Mouse (Mus musculus): ENCODE data around the gene P4htm. TPM values are rescaled to one million over a fixed set of nuclear protein-coding genes. Genes with fewer than 3 reads are reported as not detected.

Gene P4htm
- polyA plus RNA-seq, 1 experiment from 2014 or later = 20.6 TPM

DNA sequence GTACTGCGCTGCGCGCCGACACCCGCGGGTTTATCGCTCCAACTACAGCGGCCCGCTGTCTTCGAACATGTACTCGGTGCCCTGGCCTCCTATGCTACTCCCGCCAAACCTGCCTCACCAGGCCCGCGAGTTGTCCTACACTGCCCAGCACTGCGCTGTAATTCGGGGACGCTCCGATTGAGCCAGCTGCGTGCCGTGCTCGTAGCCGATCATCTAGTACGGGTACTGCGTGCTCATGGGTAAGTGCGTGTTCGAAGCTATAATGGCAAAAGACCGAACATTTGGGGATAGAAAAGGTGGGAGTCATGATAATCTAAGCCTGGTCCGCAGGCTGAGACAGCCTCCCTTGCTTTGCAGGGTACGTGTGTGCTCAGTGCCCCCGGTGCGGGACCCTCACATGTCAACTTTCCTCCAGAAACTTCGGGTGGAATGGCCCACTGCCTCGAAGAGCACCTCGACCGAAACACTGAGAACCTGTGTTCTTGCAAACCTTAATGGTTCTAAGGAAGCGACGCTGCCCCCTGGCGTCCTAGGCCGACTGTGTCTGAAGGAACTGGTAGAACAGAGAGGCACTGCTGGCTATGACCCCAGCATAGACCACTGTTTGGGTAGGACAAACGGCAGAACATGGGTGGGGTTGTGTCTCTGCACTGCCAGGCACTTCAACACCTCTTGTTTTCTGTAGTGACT lies 27.1 kb downstream of the P4htm start:
- under 1% methylated on average over 40 of the region's 40 CpGs for WGBS
- no peak for ATAC-seq (ENCODE audit: insufficient number of reproducible peaks, insufficient read depth, low FRiP score, low read depth)
- Histone ChIP-seq H3K9ac (ENCODE audit: low read length) (peak overlapping the region; percentile 80), H3K4me3 (ENCODE audit: control insufficient read depth in 1 of 2, insufficient read depth in 1 of 2, low read depth in 1 of 2, low read length in 2 of 2) (peak overlapping the region; percentile 66 to 70), H3K4me2 (ENCODE audit: low read length) (peak overlapping the region; percentile 95), H3K4me1 (ENCODE audit: control insufficient read depth in 2 of 2, insufficient read depth in 2 of 2, low read length in 2 of 2) (peaks cover 14 to 31% of the 10 kb centered on the region in 2 experiments), H3K36me3 (ENCODE audit: control insufficient read depth, insufficient read depth, low read length) (peaks cover 52% of the 10 kb centered on the region), H3K27ac (replicated peaks in 1 of 2; ENCODE audit: control insufficient read depth in 1 of 2, insufficient read depth in 1 of 2, low read depth in 2 of 2, low read length in 2 of 2) (peak overlapping the region in 1 of 2 experiments; percentile 39; a peak in 2 of 4 replicates), H3K9me3 (ENCODE audit: control insufficient read depth, low read length) (no peaks in the 10 kb centered on the region), H3K27me3 (ENCODE audit: control insufficient read depth, insufficient read depth, low read length) (no peaks in the 10 kb centered on the region)

DNA sequence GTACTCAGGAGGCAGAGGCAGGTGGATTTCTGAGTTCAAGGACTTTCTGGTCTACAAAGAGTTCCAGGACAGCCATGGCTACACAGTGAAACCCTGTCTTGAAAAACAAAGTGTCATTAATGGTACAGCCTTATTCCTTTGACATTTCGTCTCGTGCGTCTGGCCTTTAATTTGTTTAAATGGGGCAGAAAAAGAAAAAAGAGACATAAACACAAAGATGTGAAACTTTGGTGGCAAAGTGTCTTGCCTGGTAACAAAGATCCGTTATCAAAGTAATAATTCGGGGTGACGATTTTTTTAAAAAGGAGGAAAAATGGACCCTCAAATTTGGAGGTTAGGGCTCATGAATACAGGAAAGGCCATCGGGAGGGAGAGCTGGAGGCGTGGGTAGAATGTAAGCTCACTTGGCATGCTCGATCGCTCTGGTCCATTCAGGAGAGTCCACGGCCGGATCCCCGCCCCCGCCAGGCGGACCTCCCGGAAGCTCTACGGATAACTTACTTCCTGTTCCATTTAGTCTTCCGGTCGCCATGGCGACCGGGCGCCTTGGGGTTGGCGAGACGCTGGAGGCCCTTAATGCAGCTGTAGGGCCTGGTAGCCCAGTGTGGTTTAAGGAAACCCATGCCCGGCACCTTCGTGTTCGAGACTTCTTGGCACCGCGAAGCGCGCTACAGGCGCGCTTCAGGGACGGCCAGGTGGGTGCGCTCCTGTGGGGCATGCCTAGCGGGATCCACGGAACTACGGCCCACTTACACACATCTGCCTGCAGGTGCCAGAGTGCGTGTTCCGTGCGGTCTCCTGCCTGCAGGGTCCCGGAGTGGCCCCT lies 27.9 kb downstream of the P4htm start, which contains the start of gene Dalrd3:
Dalrd3 (plus strand) TSS at position 506 of the 826 bp plus-strand sequence.
- Histone ChIP-seq H3K27me3 (ENCODE audit: control insufficient read depth, insufficient read depth, low read length) (no peaks in the 10 kb centered on the region), H3K9ac (ENCODE audit: low read length) (peak within 1 kb of the TSS; percentile 80), H3K4me3 (ENCODE audit: control insufficient read depth in 1 of 2, insufficient read depth in 1 of 2, low read depth in 1 of 2, low read length in 2 of 2) (peak within 1 kb of the TSS; percentile 66 to 81), H3K36me3 (ENCODE audit: control insufficient read depth, insufficient read depth, low read length) (peaks cover 52% of the 10 kb centered on the region), H3K27ac (replicated peaks in 1 of 2; ENCODE audit: control insufficient read depth in 1 of 2, insufficient read depth in 1 of 2, low read depth in 2 of 2, low read length in 2 of 2) (peak within 1 kb of the TSS in 1 of 2 experiments; percentile 39; a peak in 2 of 4 replicates), H3K4me1 (ENCODE audit: control insufficient read depth in 2 of 2, insufficient read depth in 2 of 2, low read length in 2 of 2) (peaks cover 14 to 31% of the 10 kb centered on the region in 2 experiments), H3K4me2 (ENCODE audit: low read length) (peak within 1 kb of the TSS; percentile 96), H3K9me3 (ENCODE audit: control insufficient read depth, low read length) (no peaks in the 10 kb centered on the region)
- 0 out of 2 replicates have a peak, but pooled peaks have one; percentile 19 for ATAC-seq (ENCODE audit: insufficient number of reproducible peaks, insufficient read depth, low FRiP score, low read depth)
- WGBS = 7% methylated on average over 42 of the region's 42 CpGs

DNA sequence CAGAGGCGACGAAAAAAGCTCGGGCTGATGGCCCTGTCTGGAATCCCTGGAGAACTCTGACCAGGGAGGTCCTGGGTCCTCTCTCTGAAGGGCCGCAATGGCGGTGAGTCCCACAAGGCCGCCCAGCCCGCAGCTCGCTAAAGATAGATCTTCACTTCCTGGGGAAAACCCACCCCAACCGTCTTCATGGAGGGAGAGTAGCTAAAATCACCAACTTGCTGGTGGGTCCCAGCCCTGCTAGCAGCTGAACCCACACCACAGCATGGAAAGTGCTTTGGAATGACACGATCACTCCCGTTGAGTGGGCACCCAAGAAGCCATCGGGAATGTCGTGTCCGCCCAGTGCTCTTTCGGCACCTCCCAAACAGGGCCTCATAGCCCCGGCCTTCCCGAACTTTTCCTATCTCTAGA lies 29.0 kb downstream of the P4htm start:
- H3K4me2 ChIP-seq (ENCODE audit: low read length) = peak overlapping the region; percentile 96
- H3K27me3 ChIP-seq (ENCODE audit: control insufficient read depth, insufficient read depth, low read length) = no peaks in the 10 kb centered on the region
- peaks cover 53% of the 10 kb centered on the region for H3K36me3 ChIP-seq (ENCODE audit: control insufficient read depth, insufficient read depth, low read length)
- ATAC-seq (ENCODE audit: insufficient number of reproducible peaks, insufficient read depth, low FRiP score, low read depth) = no peak
- peaks cover 14 to 28% of the 10 kb centered on the region in 2 experiments for H3K4me1 ChIP-seq (ENCODE audit: control insufficient read depth in 2 of 2, insufficient read depth in 2 of 2, low read length in 2 of 2)
- no peaks in the 10 kb centered on the region for H3K9me3 ChIP-seq (ENCODE audit: control insufficient read depth, low read length)
- peak overlapping the region in 1 of 2 experiments; percentile 94; a peak in 1 of 4 replicates for H3K27ac ChIP-seq (replicated peaks in 1 of 2; ENCODE audit: control insufficient read depth in 1 of 2, insufficient read depth in 1 of 2, low read depth in 2 of 2, low read length in 2 of 2)
- peak overlapping the region; percentile 80 to 81 for H3K4me3 ChIP-seq (ENCODE audit: control insufficient read depth in 1 of 2, insufficient read depth in 1 of 2, low read depth in 1 of 2, low read length in 2 of 2)
- 62% methylated on average over 17 of the region's 17 CpGs for WGBS
- H3K9ac ChIP-seq (ENCODE audit: low read length) = no peak overlapping the region; the same call in 1 of the 2 replicates

DNA sequence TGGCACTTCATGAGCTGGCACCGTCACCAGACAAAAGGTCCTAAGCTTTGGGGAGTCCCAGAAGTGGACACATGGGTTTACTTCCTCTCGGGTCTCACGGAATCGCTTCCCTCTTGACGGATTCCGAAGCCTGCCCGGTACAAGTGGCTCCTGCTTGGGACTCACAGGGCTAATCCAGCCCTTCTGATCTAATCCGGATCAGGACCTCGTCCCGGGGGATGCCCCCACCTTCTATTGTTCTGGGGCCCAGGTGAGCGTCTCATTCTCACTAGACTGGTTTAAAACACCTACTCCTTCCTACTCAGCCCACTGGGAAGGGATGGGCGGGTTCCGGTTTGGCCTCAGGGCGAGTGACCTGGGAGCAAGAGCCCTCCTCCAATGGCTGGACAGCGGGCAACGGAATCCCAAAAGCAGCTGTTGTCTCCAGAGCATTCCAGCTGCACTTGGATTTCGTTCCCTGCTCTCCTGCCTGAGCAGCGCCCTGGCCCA lies 29.5 kb downstream of the P4htm start:
- Histone ChIP-seq H3K4me1 (ENCODE audit: control insufficient read depth in 2 of 2, insufficient read depth in 2 of 2, low read length in 2 of 2) (peaks cover 14 to 28% of the 10 kb centered on the region in 2 experiments), H3K4me3 (ENCODE audit: control insufficient read depth in 1 of 2, insufficient read depth in 1 of 2, low read depth in 1 of 2, low read length in 2 of 2) (peak overlapping the region; percentile 80 to 81), H3K4me2 (ENCODE audit: low read length) (peak overlapping the region; percentile 96), H3K36me3 (ENCODE audit: control insufficient read depth, insufficient read depth, low read length) (peaks cover 52% of the 10 kb centered on the region), H3K27ac (replicated peaks in 1 of 2; ENCODE audit: control insufficient read depth in 1 of 2, insufficient read depth in 1 of 2, low read depth in 2 of 2, low read length in 2 of 2) (peak overlapping the region; percentile 85 to 94), H3K9me3 (ENCODE audit: control insufficient read depth, low read length) (no peaks in the 10 kb centered on the region), H3K27me3 (ENCODE audit: control insufficient read depth, insufficient read depth, low read length) (no peaks in the 10 kb centered on the region), H3K9ac (ENCODE audit: low read length) (peak overlapping the region; percentile 90)
- no peak for ATAC-seq (ENCODE audit: insufficient number of reproducible peaks, insufficient read depth, low FRiP score, low read depth)
- 9% methylated on average over 18 of the region's 18 CpGs for WGBS

DNA sequence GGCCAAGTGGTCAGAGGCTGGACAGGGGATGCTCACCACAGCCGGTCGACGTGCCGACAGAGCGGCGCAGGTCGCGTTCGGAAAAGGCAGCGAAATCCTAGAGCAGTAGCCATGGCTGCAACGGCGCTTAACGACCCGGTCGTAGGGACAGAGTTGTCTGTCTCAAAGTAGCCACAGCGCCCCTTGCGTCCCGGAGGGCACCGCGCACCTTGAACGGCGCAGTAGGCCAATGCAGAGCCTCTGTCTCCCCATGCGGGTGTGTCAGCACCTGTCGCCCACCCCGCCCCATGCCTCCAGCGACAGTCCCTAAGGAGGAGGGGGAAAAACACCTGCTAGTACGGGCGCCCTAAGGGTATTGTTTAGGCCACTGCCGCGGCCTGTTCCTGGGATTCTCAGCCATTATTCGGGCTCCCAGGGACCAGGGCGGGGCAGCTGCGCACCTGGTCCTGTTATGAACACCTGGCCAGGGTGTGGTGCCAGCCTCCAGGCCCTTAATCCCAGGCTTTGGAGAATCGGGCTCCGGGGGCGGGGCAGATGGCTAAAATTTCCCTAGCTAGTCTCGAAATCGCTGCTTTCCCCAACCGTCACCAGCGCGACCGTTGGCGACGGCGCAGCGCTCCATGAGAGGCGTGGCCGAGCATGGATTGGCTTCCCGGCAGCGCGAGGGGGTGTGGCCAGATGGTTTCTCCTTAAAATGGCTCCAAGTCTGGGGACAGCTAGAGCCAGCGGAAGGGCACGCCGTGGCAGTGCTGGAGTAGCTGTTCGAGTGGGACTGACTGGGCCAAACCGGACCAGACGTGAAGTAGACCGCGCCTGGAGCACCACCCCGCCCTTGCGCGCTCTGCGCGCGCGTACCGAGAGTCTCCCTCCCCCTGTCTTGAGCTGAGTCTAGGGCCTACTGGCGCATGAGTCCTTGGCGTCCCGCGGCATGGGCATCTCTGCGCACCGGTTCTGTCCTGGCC lies 30.4 kb downstream of the P4htm start, which contains the start of gene Ndufaf3:
Ndufaf3 (minus strand) TSS at position 620 of the 962 bp plus-strand sequence.
- H3K36me3 ChIP-seq (ENCODE audit: control insufficient read depth, insufficient read depth, low read length) = peaks cover 52% of the 10 kb centered on the region

DNA sequence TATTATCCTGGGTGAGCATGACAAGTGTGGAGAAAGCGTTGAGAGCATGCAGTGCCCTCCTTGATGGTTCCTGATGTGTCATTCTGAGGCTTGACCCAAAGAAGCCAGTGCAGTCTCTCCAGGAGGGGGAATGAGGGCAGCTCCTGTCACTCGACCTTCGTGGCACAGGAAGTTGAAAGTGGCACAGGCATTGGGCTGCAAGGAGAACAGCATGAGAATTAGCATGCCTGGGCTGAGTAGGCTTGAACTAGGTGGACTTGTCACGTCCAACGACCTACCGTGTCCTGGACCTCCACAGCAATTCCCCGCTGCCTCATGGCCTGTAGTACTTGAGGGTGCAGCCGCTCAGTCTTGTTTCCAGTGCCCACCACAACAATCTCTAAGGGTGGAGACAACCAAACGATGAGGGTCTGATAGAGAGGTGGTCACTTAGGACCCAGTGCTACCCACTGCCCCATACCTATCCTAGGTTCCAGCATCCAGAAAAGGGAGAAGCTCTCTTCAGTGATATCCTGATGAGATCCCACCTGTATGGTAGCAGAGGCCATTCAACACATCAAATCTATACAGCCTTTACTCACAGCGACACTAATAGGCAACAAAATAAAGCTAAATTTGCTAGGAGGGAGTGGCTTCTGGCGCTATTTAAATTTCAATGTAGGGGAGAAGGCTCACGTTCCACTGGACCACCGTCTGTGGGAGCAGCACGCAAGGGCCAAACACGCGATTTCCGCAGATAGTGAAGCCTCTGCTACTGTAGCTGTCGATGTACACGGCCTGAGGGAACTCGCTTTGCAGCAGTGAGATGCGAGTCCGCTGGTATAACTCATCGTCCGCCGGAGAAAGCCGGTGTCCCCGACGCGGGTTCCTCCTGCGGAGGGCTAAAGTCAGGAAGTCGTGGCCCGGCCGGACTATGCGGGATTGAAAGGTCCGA lies 31.3 kb downstream of the P4htm start:
- Histone ChIP-seq H3K4me1 (ENCODE audit: control insufficient read depth in 2 of 2, insufficient read depth in 2 of 2, low read length in 2 of 2) (peaks cover 18 to 35% of the 10 kb centered on the region in 2 experiments), H3K36me3 (ENCODE audit: control insufficient read depth, insufficient read depth, low read length) (peaks cover 52% of the 10 kb centered on the region), H3K27me3 (ENCODE audit: control insufficient read depth, insufficient read depth, low read length) (no peaks in the 10 kb centered on the region), H3K9me3 (ENCODE audit: control insufficient read depth, low read length) (no peaks in the 10 kb centered on the region), H3K9ac (ENCODE audit: low read length) (peak overlapping the region; percentile 90), H3K4me2 (ENCODE audit: low read length) (peak overlapping the region; percentile 96), H3K27ac (replicated peaks in 1 of 2; ENCODE audit: control insufficient read depth in 1 of 2, insufficient read depth in 1 of 2, low read depth in 2 of 2, low read length in 2 of 2) (peak overlapping the region; percentile 73 to 94), H3K4me3 (ENCODE audit: control insufficient read depth in 1 of 2, insufficient read depth in 1 of 2, low read depth in 1 of 2, low read length in 2 of 2) (peak overlapping the region; percentile 80 to 81)
- 12% methylated on average over 35 of the region's 35 CpGs for WGBS
- no peak for ATAC-seq (ENCODE audit: insufficient number of reproducible peaks, insufficient read depth, low FRiP score, low read depth)

More for the DNA sequence above, 30.4 kb downstream of the P4htm start, which contains the start of gene Ndufaf3:
- no peaks in the 10 kb centered on the region for H3K27me3 ChIP-seq (ENCODE audit: control insufficient read depth, insufficient read depth, low read length)
- H3K4me2 ChIP-seq (ENCODE audit: low read length) = peak within 1 kb of the TSS; percentile 96
- H3K27ac ChIP-seq (replicated peaks in 1 of 2; ENCODE audit: control insufficient read depth in 1 of 2, insufficient read depth in 1 of 2, low read depth in 2 of 2, low read length in 2 of 2) = peak within 1 kb of the TSS; percentile 88 to 94
- H3K4me3 ChIP-seq (ENCODE audit: control insufficient read depth in 1 of 2, insufficient read depth in 1 of 2, low read depth in 1 of 2, low read length in 2 of 2) = peak within 1 kb of the TSS; percentile 80 to 81
- peaks cover 14 to 28% of the 10 kb centered on the region in 2 experiments for H3K4me1 ChIP-seq (ENCODE audit: control insufficient read depth in 2 of 2, insufficient read depth in 2 of 2, low read length in 2 of 2)
- ATAC-seq (ENCODE audit: insufficient number of reproducible peaks, insufficient read depth, low FRiP score, low read depth) = peak; percentile 79
- WGBS = under 1% methylated on average over 69 of the region's 73 CpGs
- H3K9ac ChIP-seq (ENCODE audit: low read length) = peak within 1 kb of the TSS; percentile 90
- no peaks in the 10 kb centered on the region for H3K9me3 ChIP-seq (ENCODE audit: control insufficient read depth, low read length)

Measured in heart, embryonic 14.5 days (tissue).